Mouse (Mus musculus) ES-E14 (cell line): ENCODE measurements around the gene Hspb1. TPM values are rescaled to one million over a fixed set of nuclear protein-coding genes. Genes with fewer than 3 reads are reported as not detected.

Source experiments
- DNase-seq: peaks from one replicate; pipeline ENCODE4 v3.0.0-alpha.2; 2013; ENCODE audit warnings: low read depth, low spot score
- H3K27ac ChIP-seq: 2 replicates; pipeline ENCODE4 v1.5.1; 2012; ENCODE audit warnings: low read depth, mild to moderate bottlenecking, low read length, moderate library complexity, mixed read lengths; ENCODE audit not compliant: poor library complexity, insufficient read depth, severe bottlenecking
- H3K36me3 ChIP-seq: 2 replicates; pipeline ENCODE4 v1.6.1; 2012; ENCODE audit warnings: mild to moderate bottlenecking, low read length, moderate library complexity, mixed read lengths; ENCODE audit not compliant: control insufficient read depth, poor library complexity, insufficient read depth, severe bottlenecking
- H3K4me1 ChIP-seq, 2 experiments: fragments of 150-350 bp in 1 of 2; sonication (generic) in 1 of 2; 2 replicates each; pipeline ENCODE4 v1.6.1; 2012; ENCODE audit warnings: low read length in 2 of 2, mild to moderate bottlenecking in 1 of 2, mixed read lengths in 1 of 2; ENCODE audit not compliant: control insufficient read depth in 2 of 2, insufficient read depth in 2 of 2, poor library complexity in 1 of 2
- H3K4me3 ChIP-seq, 2 experiments: fragments of 150-350 bp in 1 of 2; sonication (generic) in 1 of 2; 2 replicates each; pipeline ENCODE4 v1.5.1; 2012; ENCODE audit warnings: low read length in 2 of 2, low read depth in 1 of 2, mild to moderate bottlenecking in 1 of 2, mixed read lengths in 1 of 2; ENCODE audit not compliant: insufficient read depth in 1 of 2, poor library complexity in 1 of 2, severe bottlenecking in 1 of 2
- H3K9ac ChIP-seq: 2 replicates; pipeline ENCODE4 v1.6.1; 2012; ENCODE audit warnings: low read depth, mild to moderate bottlenecking, low read length, mixed read lengths; ENCODE audit not compliant: poor library complexity, insufficient read depth, severe bottlenecking
- H3K9me3 ChIP-seq: fragments of 150-350 bp; sonication (generic); 2 replicates; pipeline ENCODE4 v1.6.1; 2012; ENCODE audit warnings: low read depth, mild to moderate bottlenecking, low read length; ENCODE audit not compliant: control insufficient read depth, insufficient read depth
- CHD2 ChIP-seq: IDR thresholded peaks from 2 replicates; pipeline ENCODE4 v1.6.1; 2014; ENCODE audit warnings: mild to moderate bottlenecking, low read depth, low read length, inconsistent platforms
- HCFC1 ChIP-seq: IDR thresholded peaks from 2 replicates; pipeline ENCODE4 v1.6.1; 2012; ENCODE audit warnings: low read length, inconsistent platforms, borderline replicate concordance; ENCODE audit not compliant: insufficient read depth
- MAFK ChIP-seq: IDR thresholded peaks from 2 replicates; pipeline ENCODE4 v1.6.1; 2014; ENCODE audit warnings: mild to moderate bottlenecking, low read depth, low read length, inconsistent platforms; ENCODE audit not compliant: insufficient read depth
- ZC3H11A ChIP-seq: IDR thresholded peaks from 2 replicates; pipeline ENCODE4 v1.6.1; 2012; ENCODE audit warnings: low read depth, mild to moderate bottlenecking, inconsistent platforms, low read length, borderline replicate concordance
- ZNF384 ChIP-seq: IDR thresholded peaks from 2 replicates; pipeline ENCODE4 v1.6.1; 2012; ENCODE audit warnings: low read depth, low read length, inconsistent platforms
- in situ Hi-C, 2 experiments: fragments of 600-800 bp; cut with MboI; formaldehyde crosslinking; loops; one replicate each; pipeline ENCODE4 v1.15.1; 2025; ENCODE audit warnings: low sequenced_read_pairs in 2 of 2, inconsistent platforms in 1 of 2; ENCODE audit not compliant: unreplicated experiment in 2 of 2
- total RNA-seq: library from RNA; depleted of rRNA; stranded (reverse); fragments of 300-350 nt; gene quantifications from 2 replicates; pipeline ENCODE4 v1.2.3, GENCODE M21; 2012

The Hspb1 gene
- total RNA-seq, 1 experiment, result 878 TPM

DNA sequence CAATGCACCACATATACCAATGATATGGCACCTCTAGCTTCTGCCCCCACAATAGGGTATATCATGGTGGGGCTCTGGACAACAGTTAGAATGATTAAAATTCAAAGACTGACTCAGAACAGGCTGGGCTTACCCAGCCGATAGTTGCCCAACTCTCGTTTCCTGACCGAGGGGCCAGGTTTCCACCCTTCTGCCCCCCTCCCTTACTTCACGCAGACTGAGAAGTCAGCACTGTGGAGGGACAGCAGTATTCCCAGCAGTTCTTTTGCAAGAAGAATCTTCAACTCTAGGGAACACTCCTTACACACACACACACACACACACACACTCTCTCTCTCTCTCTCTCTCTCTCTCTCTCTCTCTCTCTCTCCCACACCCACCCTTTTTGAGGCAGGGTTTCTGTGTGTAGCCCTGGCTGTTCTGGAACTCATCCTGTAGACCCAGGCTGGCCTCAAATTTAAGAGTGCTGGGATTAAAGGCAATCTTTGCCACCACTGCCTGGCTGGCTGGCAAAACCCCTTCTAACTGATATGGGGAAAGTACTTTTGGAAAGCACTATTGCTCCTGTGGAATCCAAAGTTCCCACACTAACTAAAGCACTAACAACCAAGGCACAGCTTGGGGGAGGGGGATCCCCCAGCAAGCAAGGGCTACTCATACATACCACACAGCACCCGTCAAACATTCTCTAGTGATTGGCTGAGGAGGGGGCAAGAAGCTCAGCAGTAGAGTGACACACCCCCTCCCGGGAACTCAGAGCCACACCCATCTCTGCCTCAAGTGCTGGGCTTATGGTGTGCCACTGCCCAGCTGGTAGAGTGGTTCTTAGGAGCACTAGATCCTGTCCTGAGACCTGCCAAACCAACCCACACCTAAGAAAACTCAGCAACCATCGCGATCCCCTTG, 17.9 kb downstream of the Hspb1 start:
- DNase-seq, result no peak
- Histone ChIP-seq H3K9me3 (no peaks in the 10 kb centered on the region), H3K27ac (no peak overlapping the region), H3K4me3 (no peak overlapping the region), H3K9ac (no peak overlapping the region), H3K4me1 (peaks cover 2 to 19% of the 10 kb centered on the region in 2 experiments; a peak in 3 of 4 replicates), H3K36me3 (peaks cover 41% of the 10 kb centered on the region)
- in situ Hi-C loops, result no loop called here
- TF ChIP-seq CHD2 (no peak), MAFK (no peak), ZNF384 (no peak), ZC3H11A (no peak), HCFC1 (no peak)

DNA sequence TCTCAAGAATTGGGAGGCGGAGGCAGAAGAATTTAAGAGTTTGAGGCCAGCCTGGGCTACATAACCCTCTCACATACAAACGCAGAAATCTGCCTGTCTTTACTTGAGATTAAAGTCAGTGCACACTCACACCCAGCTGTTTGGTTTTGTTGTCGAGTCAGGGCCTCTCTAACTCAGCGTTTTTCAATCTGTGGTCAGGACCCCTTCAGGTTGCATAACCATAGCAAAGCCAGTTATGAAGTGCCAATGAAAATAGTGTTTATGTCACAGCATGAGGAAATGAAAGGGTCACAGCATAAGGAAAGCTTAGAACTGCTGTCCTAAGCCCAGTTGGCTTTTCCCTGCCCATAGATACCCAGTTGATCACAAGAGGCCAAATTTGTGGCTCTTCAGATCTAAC, 19.1 kb downstream of the Hspb1 start:
- in situ Hi-C loops, result no loop called here
- Histone ChIP-seq H3K9me3 (no peaks in the 10 kb centered on the region), H3K9ac (no peak overlapping the region), H3K36me3 (peaks cover 54% of the 10 kb centered on the region), H3K27ac (no peak overlapping the region), H3K4me3 (no peak overlapping the region), H3K4me1 (peaks cover 2 to 30% of the 10 kb centered on the region in 2 experiments; a peak in 3 of 4 replicates)
- DNase-seq, result no peak
- TF ChIP-seq ZC3H11A (no peak), HCFC1 (no peak), MAFK (no peak), ZNF384 (no peak), CHD2 (no peak)

DNA sequence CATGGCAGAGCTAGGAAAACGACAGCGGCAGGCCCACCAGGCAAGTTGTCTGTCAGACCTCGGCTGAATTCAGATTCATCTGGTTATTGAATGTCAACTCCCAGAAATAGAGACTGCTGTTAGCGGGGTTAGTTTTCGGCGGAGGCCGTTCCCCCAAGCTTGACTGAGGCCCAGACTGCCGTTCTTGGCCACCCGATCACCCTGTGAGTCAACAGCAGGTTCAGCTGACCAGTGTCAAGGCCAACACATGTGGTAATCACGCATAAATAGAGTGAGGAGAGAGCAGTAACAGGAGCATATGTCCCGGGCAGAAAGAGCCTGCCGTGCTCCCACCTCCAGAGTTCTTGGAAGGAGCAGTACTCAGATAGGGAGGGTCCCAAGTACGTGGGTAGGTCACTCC, 19.5 kb downstream of the Hspb1 start:
- in situ Hi-C loops, result no loop called here
- TF ChIP-seq CHD2, result no peak
- TF ChIP-seq MAFK, result no peak
- no peak for TF ChIP-seq ZNF384
- no peak for TF ChIP-seq HCFC1
- TF ChIP-seq ZC3H11A, result no peak
- Histone ChIP-seq H3K27ac (no peak overlapping the region), H3K4me3 (no peak overlapping the region), H3K9me3 (no peaks in the 10 kb centered on the region), H3K9ac (no peak overlapping the region), H3K4me1 (peaks cover 2 to 32% of the 10 kb centered on the region in 2 experiments; a peak in 3 of 4 replicates), H3K36me3 (peaks cover 55% of the 10 kb centered on the region)
- DNase-seq, result no peak

DNA sequence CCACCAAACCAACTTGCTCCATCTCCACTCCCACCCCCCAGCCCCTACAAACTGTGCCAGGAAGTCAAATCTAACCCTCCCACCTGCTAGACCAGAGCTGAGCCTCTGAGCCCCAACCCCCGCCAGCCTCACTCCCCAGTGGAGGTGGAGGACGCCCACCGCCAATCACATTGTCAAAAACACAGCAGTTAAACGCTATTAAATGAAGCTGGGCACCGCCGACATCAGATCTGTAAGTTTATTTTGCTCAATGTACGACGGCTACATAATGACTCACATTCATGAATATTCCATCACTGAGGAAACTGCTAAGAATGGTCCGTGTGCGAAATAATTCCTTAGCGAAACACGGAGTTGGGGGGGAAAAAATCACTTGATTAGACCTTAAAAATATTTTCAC, 20.5 kb downstream of the Hspb1 start:
- Histone ChIP-seq H3K27ac (no peak overlapping the region), H3K9me3 (no peaks in the 10 kb centered on the region), H3K4me1 (peaks cover under 1 to 29% of the 10 kb centered on the region in 2 experiments; a peak in 3 of 4 replicates), H3K9ac (no peak overlapping the region), H3K4me3 (no peak overlapping the region), H3K36me3 (peaks cover 61% of the 10 kb centered on the region)
- DNase-seq, result no peak
- in situ Hi-C loops, result no loop called here
- no peak for TF ChIP-seq ZNF384
- TF ChIP-seq CHD2, result no peak
- TF ChIP-seq HCFC1, result no peak
- TF ChIP-seq ZC3H11A, result no peak
- TF ChIP-seq MAFK, result no peak
